Mouse (Mus musculus) left cerebral cortex, postnatal 10 days (tissue): ENCODE measurements around the gene Retreg1. TPM values are rescaled to one million over a fixed set of nuclear protein-coding genes. Genes with fewer than 3 reads are reported as not detected.

Experiments
- DNase-seq, 2 experiments: peaks; one replicate each; pipeline ENCODE4 v3.0.0; 2021 to 2022; ENCODE audit warnings: low spot score in 2 of 2, mixed read lengths in 1 of 2; ENCODE audit errors: extremely low spot score in 1 of 2
- intact Hi-C: fragments of 180-260 bp; cut with DNase I; formaldehyde crosslinking; loops from one replicate; pipeline ENCODE4 v1.15.1; 2025
- microRNA-seq: library from miRNA; unstranded; fragments of <30 nt; microRNA quantifications from one replicate; pipeline ENCODE4 v1.2.0, GENCODE M21; 2022
- total RNA-seq, 2 experiments: library from RNA; stranded (reverse); gene quantifications; 2 replicates each; pipeline ENCODE4 v1.2.3; 2021

Gene Retreg1
- total RNA-seq, 2 experiments from 2014 or later = 42.1 to 44.2 TPM

DNA sequence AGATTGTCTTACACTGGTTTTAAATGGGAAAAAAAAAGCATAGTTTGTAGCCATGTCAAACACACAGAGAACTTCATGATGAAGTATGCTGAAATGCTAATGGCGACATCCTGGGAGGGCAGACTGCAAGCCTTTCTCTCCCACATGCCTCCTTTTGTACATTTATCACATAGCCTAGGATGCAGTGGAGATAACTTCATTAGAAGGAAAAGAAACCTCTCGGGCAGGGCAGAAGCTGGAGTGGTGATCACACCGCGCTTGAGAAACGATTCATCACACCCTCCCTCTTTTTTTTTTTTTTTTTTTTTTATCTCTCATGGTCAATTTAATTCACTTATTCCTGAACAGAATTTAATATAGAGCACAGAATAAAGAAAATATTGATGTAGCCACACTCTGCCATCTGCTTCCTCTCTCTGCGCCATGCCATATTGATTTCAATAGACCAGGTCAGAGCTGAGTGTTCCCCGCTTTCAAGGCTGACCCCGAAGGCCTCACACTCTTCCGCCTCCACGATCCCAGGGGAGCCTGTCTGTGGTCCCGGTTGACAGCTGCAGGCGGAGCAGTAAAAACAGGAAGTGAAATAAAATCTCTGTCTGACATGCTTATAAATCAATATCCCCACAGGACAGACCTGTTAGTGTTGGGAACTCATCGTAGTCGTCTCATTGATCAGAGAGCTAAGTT lies 173.1 kb downstream of the Retreg1 start:
- intact Hi-C loops = no loop called here

DNA sequence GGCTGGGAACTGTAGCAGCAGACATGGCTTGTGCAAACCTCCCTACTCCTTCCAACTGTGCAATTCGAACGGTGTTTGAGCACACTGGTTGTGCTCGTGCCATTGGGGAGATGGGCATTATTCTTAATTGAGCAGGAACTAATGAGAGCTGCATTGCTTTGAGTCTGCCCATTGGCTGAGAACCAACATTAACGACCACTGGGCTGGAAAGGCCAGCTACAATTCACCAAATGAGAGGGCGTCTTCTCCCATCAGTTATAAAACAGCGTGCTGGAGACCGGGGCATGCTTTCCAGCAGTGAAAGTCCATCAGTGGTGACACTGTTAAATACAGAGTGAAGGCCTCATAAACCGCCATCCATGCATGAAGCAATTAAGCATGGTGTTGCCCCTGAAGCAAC lies 178.7 kb downstream of the Retreg1 start:
- DNase-seq = no peak
- intact Hi-C loops = no loop called here

More for the DNA sequence above, 173.1 kb downstream of the Retreg1 start:
- DNase-seq = peak in 1 of 2 experiments; percentile 40

DNA sequence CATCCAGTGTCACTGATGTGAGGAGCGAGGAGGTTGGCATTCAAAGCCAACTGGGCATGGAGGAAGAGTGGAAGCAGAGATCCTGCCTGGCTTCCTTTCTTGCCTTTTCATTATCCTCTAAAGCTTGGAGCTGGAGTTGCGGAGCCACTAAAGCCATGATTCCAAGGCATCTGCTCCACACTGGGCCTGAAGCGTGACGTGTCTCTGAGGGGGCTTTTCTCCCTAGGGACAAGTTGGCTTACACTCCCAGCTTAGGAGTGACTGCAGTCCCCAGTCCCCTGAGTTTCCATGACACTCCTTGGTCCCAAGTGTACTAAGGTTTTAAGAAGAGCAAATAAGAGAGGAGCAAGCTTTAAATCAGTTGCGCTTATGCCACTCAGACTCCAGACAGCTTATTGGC lies 179.7 kb downstream of the Retreg1 start:
- DNase-seq = no peak
- intact Hi-C loops = no loop called here

Small RNA genes lying within 50 kb of the gene (microRNA-seq; reads per million reads assigned to microRNA genes)
- not detected for gene Mir7212

Other genes starting within 250 kb of the Retreg1 start
- 10 to 100 TPM; 40.9 to 44.9 TPM for gene Myo10, start 220.7 kb upstream of the Retreg1 start, total RNA-seq
- 10 to 100 TPM; 38.7 to 43.6 TPM for gene Zfp622, start 141.2 kb downstream of the Retreg1 start, total RNA-seq